Mouse (Mus musculus) heart, postnatal 36 days (tissue): ENCODE results near the gene Spindoc. TPM values are rescaled to one million over a fixed set of nuclear protein-coding genes. Genes with fewer than 3 reads are reported as not detected.

Source experiments
- DNase-seq, 2 experiments: peaks; one replicate each; pipeline ENCODE4 v3.0.0; 2021 to 2022
- intact Hi-C: fragments of 180-260 bp; cut with DNase I; formaldehyde crosslinking; loops from one replicate; pipeline ENCODE4 v1.15.1; 2025
- total RNA-seq, 2 experiments: library from RNA; stranded (reverse); gene quantifications; 2 replicates each; pipeline ENCODE4 v1.2.3; 2021

The Spindoc gene
- total RNA-seq, 2 experiments from 2014 or later: 13.1 to 13.4 TPM

- DNase-seq: peak; percentile 21 to 38
- intact Hi-C loops: loop anchor here (2.0 to 5.0 kb wide), 6 partner anchors 30 to 144 kb away; partner anchors contain the start of genes Naa40 and Spindoc
Observed at GRCm38 (mm10) chr19:7340371-7340779, 42.4 kb downstream of the Spindoc start.

GRCm38 (mm10) chr19:7339867-7340266 is 42.9 kb downstream of the Spindoc start:
- DNase-seq: no peak
- intact Hi-C loops: loop anchor here (2.0 to 5.0 kb wide), 7 partner anchors 29 to 145 kb away; partner anchors contain the start of genes Naa40 and Spindoc

GRCm38 (mm10) chr19:7339026-7339425 is 43.8 kb downstream of the Spindoc start:
- DNase-seq: peak; percentile 36 to 37

GRCm38 (mm10) chr19:7337781-7338342 is 44.9 kb downstream of the Spindoc start:
- intact Hi-C loops: loop anchor here (5.0 kb wide), 1 partner anchor 36 kb away; no protein-coding TSS in a partner anchor
- DNase-seq: no peak

More at GRCm38 (mm10) chr19:7339026-7339425, 43.8 kb downstream of the Spindoc start:
- intact Hi-C loops: loop anchor here (5.0 kb wide), 1 partner anchor 37 kb away; no protein-coding TSS in a partner anchor

GRCm38 (mm10) chr19:7335656-7336055 is 47.1 kb downstream of the Spindoc start:
- DNase-seq: no peak
- intact Hi-C loops: loop anchor here (5.0 kb wide), 1 partner anchor 33 kb away; no protein-coding TSS in a partner anchor

- intact Hi-C loops: no loop called here
- DNase-seq: no peak
Observed at GRCm38 (mm10) chr19:7334049-7334448, 48.7 kb downstream of the Spindoc start.

- intact Hi-C loops: no loop called here
- no peak for DNase-seq
Observed at GRCm38 (mm10) chr19:7321391-7321790, 61.4 kb downstream of the Spindoc start.

- DNase-seq: no peak
- intact Hi-C loops: no loop called here
Observed at GRCm38 (mm10) chr19:7320181-7320580, 62.6 kb downstream of the Spindoc start.

GRCm38 (mm10) chr19:7317716-7318115 is 65.1 kb downstream of the Spindoc start:
- intact Hi-C loops: no loop called here
- no peak for DNase-seq

GRCm38 (mm10) chr19:7316822-7317221 is 66.0 kb downstream of the Spindoc start:
- no peak for DNase-seq
- intact Hi-C loops: no loop called here

GRCm38 (mm10) chr19:7315587-7315984 is 67.2 kb downstream of the Spindoc start:
- intact Hi-C loops: no loop called here
- DNase-seq: no peak

- intact Hi-C loops: no loop called here
- DNase-seq: no peak
Observed at GRCm38 (mm10) chr19:7314976-7315586, 67.7 kb downstream of the Spindoc start.

- intact Hi-C loops: no loop called here
Observed at GRCm38 (mm10) chr19:7313660-7314059, 69.1 kb downstream of the Spindoc start.

GRCm38 (mm10) chr19:7311306-7311705 is 71.5 kb downstream of the Spindoc start:
- intact Hi-C loops: loop anchor here (2.0 kb wide), 1 partner anchor 29 kb away; the partner anchor contains the start of gene Mark2
- DNase-seq: peak; percentile 37 to 52

More at GRCm38 (mm10) chr19:7313660-7314059, 69.1 kb downstream of the Spindoc start:
- DNase-seq: no peak

- peak; percentile 39 to 48 for DNase-seq
- intact Hi-C loops: loop anchor here (2.0 kb wide), 1 partner anchor 30 kb away; the partner anchor contains the start of gene Mark2
Observed at GRCm38 (mm10) chr19:7310704-7311103, 72.1 kb downstream of the Spindoc start.

GRCm38 (mm10) chr19:7309738-7310330 is 73.0 kb downstream of the Spindoc start:
- DNase-seq: no peak
- intact Hi-C loops: loop anchor here (2.0 kb wide), 1 partner anchor 31 kb away; the partner anchor contains the start of gene Mark2

GRCm38 (mm10) chr19:7307995-7308770 is 74.6 kb downstream of the Spindoc start:
- intact Hi-C loops: no loop called here
- DNase-seq: peak in 1 of 2 experiments; percentile 31

- DNase-seq: peak; percentile 32 to 35
- intact Hi-C loops: no loop called here
Observed at GRCm38 (mm10) chr19:7306968-7307367, 75.8 kb downstream of the Spindoc start.

GRCm38 (mm10) chr19:7305380-7306310 is 77.1 kb downstream of the Spindoc start:
- intact Hi-C loops: no loop called here

More at GRCm38 (mm10) chr19:7305380-7306310, 77.1 kb downstream of the Spindoc start:
- DNase-seq: no peak
